Mouse (Mus musculus): ENCODE results near the gene Usp2.

The Usp2 gene

DNA sequence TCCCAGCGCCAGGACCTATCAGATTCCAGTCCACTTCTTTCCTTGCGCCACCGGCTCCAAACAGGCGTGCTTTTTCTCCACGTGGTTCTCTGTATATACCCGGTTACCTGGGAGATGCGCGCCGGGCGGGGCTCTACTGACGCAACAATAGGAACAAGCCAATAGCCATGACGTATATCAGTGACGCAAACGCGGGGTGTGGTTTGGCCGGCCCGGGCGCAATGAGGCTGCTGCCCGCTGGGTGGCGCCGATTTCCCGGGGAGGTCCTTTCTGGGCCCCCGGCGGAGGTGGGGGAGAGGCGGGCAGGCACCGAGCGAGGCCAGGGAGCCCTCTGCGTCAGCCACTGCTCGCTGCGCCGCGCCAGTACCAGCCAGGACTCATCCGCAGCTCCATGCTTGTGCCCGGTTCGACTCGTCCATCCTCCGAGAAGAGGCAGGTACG is at the start of gene Usp2:
Gene Usp2, plus strand, starts transcription at position 237 of the 441 bp plus-strand sequence.
- DNase-seq: peak; percentile 99 to 100

DNA sequence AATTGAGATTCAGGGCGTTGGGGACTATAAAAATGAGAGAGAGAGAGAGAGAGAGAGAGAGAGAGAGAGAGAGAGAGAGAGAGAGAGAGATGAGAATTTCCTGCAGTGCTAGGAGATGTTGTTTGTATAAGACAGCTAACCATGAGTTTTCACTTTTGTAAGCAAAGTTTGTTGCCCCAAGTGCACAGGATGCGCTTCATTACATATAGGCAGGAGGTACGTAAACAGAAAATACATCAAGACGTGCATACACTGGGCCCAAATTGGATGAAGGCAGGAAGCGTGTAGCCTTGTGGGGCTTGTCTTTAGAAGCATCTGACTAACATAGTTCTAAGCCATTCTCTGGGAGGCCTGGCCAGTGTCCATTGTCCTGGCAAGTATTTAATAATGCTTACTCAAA is 49.0 kb upstream of the Usp2 start:
- no peak for DNase-seq

DNA sequence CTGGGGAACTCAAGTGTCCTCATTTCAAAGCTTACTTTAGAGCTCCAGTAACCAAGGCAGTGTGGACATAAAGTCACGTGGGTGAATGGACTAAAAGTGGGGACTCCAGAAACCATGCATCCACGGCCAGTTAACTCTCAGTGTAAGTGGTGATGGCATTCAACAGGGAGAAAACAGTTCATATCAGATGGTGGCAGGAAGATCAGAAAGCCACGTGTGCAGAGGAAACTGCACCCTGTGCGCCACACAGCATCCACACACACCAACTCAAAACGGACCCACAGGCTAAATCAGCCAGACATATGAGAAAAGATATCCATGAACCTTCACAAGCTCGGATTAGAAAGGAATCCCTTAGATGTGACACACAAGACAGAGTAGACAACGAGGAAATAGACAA is 46.8 kb upstream of the Usp2 start:
- DNase-seq: no peak

DNA sequence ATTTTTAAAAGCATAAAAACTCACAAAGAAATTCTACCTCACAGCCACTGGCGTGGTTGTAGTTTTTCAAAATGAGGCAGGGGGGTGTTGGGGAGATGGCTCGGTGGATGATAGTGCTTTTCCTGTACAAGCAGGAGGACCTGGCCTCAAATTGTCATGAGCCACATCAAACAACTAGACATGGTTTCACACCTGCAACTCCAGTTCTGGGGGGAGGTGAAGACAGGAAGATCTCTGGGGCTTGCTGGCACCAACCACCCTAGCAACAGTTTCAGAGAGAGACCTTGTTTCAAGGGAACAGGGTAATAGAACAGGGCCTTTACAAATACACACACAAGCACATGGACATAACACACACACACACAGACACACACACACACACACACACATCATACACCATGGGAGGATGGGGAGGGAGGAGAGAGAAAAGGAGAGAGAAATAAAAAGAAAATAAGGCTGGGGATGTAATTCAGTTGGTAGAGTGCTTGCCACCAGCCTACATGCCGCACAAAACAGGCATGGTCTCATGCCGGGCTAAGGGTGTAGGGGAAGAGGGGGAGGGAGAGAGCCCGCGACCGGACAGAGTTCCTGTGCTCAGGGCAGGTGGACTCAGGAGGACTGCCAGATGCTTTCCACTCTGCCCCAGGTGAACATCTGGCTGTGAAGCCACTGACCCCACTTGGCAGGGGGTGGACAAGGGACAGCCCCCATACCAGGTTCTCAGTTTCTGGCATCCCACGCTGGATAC is 44.5 kb upstream of the Usp2 start:
- DNase-seq: no peak

DNA sequence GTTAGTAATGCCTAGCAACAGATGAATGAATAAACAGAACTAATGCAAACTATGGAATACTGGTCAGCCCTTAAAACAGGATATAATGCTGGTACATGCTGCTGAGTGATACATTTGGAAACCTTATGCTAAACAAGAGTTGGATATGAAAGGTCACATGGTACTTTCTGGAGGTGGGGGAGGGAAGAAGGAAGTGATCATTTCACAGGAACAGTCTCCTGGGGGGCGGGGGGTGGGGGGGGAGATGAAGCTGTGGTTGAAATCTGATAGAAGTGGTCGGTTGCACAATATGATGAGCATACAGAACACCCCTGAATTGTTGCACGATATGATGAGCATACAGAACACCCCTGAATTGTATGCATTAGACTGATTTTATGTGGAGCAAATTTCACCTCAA is 42.7 kb upstream of the Usp2 start:
- DNase-seq: no peak

DNA sequence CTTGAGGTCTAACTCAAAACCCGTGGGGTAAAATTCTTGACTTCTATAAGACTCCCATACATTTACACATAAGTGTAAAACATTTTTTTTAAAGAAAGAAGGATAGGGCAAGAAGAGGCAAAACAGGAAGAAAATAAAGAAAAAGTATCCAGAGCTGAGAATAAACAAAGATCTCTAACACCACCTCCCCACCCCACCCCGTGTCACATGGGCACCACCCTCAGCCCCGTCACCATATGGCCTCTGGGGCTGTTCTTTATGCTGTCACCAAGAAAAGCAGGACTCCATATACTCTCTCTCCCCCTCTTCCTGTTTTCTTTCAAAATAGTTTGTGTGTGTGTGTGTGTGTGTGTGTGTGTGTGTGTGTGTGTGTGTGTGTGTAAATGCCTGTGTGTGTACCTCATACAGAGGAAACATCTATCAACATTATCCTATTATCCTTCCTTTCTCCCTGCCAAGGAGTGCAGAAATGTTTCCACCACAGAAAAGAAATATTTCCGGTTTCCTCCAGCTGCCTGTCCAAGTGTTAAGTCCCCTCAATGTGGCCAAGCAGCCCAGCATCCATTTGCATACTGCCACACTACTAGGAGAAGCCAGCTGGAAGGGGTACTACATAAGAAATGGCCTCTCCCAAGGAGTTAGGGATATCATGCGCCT is 37.1 kb upstream of the Usp2 start:
- DNase-seq: no peak

DNA sequence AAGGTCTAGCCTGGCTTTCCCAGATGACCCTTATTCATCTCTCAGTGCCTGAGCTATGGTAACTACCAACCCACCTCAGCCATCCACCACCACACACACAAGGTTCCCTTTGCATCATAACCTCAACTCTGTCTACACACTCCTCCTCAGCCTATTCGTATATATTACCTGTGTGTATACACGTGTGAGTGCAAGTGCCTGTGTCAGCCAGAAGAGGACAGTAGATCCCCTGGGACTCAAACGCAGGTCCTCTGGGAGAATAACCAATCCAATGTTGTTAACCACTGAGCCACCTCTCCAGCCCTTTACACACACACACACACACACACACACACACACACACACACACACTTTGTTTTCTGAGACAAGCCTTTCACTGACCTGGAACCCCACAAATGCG is 36.2 kb upstream of the Usp2 start:
- DNase-seq: no peak

DNA sequence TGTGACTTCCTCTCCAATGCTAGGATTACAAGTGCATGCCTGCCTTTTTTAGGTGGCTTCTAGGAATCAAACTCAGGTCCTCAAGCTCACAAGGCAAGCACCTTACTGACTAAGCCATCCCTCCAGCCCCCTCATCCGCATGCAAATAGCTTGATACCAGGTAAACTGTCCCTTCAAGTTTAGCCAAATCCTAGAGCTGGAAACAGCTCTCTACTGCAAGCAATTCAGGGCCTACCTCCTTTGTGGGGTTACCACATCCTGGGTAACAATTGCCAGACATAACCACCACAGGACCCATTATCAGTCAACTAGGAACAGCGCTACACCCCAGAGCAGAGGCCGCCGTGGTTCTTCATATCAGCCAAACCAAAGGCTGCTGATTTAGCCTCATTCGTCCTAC is 35.7 kb upstream of the Usp2 start:
- DNase-seq: no peak

DNA sequence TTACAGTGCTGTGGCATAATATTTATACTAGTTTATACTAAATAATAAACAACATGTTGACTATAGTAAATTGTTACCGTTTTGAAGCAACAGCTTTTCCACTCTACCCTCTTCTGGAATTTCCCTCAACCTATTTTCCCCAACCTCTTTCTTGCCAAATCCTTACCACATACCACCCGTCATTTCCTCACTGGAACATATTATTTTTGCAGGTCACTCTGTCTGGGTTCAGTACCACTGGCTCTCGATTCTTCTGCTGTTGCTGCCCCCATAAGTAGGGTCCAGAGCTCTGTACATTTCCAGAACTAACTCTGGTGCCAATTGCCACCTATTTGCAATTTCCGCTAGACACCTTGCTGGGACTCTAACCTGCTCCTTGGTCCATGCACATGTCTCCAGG is 34.9 kb upstream of the Usp2 start:
- DNase-seq: no peak

DNA sequence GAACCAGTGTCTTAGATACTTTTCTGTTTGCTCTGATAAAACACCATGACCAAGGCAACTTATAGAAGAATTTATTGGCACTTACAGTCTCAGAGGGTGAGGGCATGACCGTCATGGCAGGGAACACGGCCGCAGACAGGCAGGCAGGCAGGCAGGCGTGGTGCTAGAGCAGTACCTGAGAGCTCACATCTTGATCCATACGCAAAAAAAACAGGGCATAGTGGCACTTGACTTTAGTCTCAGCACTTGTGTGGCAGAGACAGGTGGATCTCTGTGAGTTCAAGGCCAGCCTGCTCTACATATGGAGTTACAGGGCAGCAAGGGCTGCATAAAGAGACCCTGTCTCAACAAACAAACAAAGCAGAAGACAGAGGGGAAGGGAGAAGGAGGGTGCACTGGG is 33.5 kb upstream of the Usp2 start:
- DNase-seq: no peak

DNA sequence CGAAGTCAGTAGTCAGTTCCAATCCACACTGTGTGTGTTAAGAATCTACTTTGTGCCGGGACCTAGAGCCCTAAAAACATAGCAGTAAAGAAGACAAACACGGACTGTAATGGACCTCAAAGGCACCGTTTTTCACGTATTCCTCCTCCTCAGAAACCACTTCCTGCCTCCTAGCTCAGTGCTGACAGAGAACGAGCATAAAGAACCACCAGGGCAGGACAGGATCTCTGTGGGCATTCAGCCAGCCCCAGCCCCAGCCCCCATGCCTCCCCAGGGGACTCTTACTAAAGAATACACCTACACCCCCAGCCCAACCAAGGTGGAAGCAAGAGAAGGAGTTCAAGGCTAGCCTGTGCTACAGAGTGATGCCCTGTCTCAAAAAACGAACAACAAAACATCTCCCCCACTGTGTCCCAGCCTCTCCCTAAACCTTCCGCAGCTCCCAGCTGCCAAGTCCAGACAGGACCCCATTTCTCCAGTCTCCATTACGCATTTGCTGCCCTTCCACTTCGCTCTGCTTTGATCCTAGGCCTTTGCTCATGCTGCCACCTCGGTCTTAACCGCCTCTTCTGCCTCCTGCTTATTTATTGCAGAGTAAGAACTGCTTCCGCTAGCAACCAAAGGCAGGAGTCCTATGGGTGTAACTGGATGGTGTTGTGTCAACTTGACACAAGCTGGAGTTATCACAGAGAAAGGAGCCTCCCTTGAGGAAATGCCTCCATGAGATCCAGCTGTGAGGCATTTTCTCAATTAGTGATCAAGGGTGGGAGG is 32.7 kb upstream of the Usp2 start:
- no peak for DNase-seq

DNA sequence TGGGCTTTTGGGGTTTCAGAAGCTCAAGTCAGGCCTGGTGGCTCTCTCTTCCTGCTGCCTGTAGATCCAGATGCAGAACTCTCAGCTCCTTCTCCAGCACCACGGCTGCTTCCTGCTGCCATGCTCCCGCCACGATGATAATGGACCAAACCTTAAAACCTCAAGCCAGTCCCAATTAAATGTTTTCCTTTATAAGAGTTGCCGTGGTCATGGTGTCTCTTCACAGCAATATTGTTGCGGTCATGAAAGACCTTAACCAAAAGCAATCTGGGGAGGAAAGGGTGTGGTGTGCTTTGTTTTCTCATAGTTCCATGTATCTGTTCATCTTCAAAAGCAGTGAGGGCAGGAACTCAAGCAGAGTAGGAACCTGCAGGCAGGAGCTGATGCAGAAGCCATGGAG is 29.7 kb upstream of the Usp2 start:
- DNase-seq: no peak

DNA sequence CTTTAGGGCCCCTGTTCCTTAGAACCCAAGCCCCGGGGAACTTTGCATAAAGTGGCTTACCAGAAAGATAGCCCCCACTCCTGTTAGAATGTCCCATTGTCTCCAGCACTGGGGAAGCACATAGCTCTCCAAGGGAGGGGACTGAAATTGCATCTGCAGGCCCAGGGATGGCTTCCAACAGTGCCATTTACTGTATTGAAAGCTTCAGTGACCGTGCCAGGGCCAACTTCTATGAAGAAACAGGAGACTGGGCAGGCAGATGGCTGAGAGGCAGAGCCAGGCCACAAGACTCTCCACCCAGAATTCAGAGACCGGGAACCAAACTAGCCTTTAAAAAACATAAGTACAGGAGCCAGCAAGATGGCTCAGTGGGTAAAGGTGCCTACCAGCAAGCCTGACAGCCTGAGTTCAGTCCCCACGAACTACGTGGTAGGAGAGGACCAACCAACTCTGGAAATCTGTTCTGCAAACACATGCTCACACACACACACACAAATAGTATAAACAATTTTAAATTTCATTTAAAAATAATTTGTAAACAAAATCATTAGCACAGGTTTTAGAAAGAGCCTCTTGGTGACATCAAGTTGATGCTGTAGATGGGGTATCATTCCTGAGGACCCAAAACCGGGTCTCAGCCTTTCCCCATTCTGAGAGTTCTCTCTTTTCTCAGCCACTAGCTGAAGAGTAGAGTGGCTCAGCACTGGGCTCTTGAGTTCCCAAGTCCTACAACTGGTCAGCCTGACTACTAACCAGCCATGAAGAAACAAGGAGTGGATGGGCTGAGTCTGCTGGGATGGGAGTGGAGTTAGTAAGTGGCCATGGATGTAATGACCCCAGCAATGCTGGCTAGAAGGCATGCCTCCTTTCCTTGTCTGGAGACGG is 25.1 kb upstream of the Usp2 start:
- DNase-seq: no peak

DNA sequence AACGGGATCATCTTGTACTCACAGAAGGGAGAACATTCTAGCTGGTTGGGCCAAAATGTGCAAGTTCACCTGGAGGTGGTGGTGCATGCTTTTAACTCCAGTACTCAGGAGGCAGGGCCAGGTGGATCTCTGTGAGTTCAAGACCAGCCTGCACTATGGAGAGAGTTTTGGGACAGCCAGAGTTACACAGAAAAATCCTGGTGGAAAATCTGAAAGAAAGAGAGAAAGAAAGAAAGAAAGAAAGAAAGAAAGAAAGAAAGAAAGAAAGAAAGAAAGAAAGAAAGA is 24.5 kb upstream of the Usp2 start:
- no peak for DNase-seq

DNA sequence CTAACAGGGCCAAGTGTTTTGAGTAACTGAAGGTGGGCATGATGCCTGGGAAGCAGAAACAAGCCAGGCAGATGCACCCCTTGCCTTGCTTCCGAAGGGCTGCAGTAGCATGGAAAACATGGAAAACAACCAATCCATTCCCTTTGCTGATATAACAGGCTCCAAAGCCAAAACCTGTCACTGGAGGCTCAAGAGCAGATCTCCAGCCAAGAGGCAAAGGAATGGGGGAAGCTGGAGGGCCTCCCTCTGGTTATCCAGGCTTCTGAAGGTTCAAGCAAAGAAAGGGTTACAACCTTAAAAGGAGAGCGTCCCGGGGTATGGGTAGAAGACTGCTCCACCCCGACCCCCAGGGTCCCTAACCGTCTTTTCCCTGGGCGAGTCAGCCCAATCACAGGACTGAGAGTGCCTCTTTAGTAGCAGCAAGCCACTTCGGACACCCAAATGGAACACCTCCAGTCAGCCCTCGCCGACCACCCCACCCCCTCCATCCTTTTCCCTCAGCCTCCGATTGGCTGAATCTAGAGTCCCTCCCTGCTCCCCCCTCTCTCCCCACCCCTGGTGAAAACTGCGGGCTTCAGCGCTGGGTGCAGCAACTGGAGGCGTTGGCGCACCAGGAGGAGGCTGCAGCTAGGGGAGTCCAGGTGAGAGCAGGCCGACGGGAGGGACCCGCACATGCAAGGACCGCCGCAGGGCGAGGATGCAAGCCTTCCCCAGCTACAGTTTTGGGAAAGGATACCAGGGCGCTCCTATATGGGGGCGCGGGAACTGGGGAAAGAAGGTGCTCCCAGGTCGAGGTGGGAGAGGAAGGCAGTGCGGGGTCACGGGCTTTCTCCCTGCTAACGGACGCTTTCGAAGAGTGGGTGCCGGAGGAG is 23.7 kb upstream of the Usp2 start, which contains the start of gene Thy1:
Gene Thy1, plus strand, starts transcription at position 549 of the 872 bp plus-strand sequence.
- DNase-seq: peak; percentile 66 to 78

DNA sequence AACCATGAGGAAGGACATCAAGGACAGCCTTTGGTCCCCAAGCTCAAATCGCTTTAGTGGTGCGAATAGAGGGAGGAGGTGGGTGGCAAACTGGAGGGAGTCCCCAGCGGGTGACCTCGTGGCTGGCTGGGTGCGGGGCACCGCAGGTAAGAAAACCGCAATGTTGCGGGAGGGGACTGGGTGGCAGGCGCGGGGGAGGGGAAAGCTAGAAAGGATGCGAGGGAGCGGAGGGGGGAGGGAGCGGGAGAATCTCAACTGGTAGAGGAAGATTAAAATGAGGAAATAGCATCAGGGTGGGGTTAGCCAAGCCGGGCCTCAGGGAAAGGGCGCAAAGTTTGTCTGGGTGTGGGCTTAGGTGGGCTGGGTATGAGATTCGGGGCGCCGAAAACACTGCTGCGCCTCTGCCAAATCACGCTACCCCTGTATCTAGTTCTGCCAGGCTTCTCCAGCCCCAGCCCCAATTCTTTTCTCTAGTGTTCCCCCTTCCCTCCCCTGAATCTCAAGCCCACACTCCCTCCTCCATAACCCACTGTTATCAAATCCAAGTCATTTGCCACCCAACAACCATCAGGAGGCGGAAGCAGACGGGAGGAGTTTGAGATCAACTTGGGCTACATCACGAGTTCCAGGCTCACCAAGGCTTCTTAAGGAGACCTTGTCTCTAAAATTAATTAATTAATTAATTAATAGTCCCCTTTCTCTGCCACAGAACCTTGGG is 23.0 kb upstream of the Usp2 start:
- peak; percentile 41 to 47 for DNase-seq

DNA sequence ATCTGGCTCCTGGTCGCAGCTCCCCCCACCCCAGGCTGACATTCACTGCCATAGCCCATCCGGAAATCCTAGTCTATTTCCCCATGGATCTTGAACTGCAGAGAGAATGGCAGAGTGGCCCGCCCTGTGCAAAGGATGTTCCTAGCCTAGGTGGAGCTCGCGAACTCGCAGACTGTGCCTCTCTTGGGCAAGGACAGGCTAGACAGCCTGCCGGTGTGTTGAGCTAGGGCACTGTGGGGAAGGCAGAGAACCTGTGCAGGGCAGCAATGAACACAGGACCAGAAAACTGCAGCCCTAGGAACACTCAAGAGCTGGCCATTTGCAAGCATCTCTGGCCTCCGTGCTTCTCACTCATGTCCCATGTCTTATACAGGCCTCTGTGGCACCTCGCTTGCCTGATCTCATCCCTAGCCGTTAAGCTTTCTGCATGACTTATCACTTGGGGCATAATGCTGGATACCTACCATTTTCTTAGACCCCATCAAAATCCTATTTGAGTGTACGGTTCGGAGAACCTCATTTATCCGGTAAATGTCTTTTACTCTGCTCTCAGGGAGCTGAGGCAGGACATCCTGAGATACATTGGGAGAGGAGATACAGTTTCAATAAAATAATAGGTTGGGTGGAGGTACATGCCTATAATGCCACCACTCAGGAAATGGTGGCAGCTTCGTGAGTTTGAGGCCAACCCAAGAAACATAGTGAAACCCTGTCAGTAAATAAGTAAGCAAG is 22.2 kb upstream of the Usp2 start:
- peak; percentile 66 to 75 for DNase-seq

DNA sequence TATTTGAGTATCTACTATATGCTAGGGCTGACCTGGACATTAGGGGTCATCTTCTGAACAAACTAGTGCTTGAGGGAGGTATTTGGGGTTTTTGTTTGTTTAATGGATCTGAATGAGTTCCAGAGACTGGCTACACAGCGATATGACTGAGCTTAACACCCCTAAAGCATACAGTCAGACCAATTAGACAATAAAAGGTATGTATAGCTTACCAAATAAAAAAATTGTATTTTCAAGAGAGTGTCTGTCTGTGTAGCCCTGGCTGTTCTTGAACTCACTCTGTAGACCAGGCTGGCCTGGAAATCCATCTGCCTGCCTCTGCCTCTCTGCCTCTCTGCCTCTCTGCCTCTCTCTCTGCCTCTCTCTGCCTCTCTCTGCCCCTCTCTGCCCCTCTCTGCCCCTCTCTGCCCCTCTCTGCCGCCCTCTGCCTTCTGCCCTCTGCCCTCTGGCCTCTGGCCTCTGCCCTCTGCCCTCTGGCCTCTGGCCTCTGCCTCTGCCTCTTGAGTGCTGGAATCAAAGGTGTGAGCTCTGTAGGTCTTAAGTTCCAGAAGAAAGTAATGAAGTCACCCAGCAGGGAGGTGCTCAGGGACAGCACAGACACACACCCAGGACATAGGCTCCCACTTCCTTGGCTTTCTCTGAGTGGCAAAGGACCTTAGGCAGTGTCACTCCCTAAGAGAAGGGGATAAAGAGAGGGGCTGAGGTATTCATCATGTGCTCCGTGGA is 21.5 kb upstream of the Usp2 start:
- DNase-seq: no peak

DNA sequence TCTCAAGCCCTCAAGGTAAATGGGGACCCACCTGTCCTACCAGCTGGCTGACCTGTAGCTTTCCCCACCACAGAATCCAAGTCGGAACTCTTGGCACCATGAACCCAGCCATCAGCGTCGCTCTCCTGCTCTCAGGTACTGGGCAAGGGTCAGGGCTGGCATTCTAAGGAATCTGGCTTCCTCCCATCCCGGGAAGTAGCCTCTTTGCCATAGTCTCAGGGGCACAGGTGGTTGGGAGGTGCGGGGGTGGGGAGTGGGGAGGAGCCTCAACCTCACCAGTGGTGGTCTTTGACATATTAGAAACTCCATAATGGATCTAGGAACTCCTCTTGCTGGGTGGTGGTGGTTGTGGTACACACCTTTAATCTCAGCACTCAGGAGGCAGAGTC is 20.9 kb upstream of the Usp2 start:
- no peak for DNase-seq

DNA sequence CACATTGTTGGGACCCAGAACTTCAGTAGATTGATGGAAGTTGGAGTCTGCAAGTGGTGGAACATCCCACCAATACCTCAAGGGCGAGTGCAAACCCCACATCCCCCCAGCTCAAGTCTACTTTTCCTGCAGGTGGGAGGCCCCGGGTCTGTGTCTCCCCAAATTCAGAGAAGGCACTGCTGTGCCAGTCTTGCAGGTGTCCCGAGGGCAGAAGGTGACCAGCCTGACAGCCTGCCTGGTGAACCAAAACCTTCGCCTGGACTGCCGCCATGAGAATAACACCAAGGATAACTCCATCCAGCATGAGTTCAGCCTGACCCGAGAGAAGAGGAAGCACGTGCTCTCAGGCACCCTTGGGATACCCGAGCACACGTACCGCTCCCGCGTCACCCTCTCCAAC is 20.4 kb upstream of the Usp2 start:
- peak in 1 of 2 experiments; percentile 4 for DNase-seq
